Mouse (Mus musculus) yolk sac, embryonic 10.5 days (tissue): ENCODE results near the gene Olfr1305.

Experiments
- DNase-seq: peaks from one replicate; pipeline ENCODE4 v3.0.0-alpha.2; 2017; ENCODE audit warnings: low spot score

Olfr1305 gene

GRCm38 (mm10) chr2:111877049-111877448 lies at the start of gene Olfr1305:
TSS of gene Olfr1305 (minus strand) at chr2:111877149.
- DNase-seq: no peak

- DNase-seq: no peak
Observed at GRCm38 (mm10) chr2:111916171-111916570, 39.2 kb upstream of the Olfr1305 start, which contains the start of gene Olfr1306. TSS of gene Olfr1306 (minus strand) at chr2:111916271.

DNA sequence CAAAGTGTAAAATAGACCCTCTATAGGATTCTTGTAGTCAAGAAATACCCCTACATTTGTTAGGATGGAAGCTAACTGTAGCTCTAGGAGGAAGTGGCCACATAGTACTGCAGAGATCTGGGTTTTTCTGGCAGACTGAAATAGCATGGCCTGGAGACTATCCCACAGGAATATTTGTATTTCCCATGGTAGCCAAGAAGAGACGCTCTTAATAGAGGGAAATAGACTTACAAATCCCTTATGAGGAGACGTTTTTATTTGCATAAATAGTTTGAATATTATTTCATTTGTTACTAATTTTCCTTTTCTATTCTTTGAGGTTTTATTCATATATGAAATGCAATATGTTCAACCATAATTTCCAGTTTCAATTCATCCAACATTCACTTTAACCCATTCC lies 56.7 kb downstream of the Olfr1305 start, which contains the start of gene Olfr1303:
Olfr1303 (minus strand) TSS at position 101 of the 400 bp plus-strand sequence.
- DNase-seq: no peak
